Mouse (Mus musculus) testis, adult 10 weeks (tissue): Measurements from ENCODE around the gene Ophn1. TPM values are rescaled to one million over a fixed set of nuclear protein-coding genes. Genes with fewer than 3 reads are reported as not detected.

Experiments
- polyA plus RNA-seq: library from polyadenylated mRNA; stranded (reverse); fragments of 350-450 nt; fragmentation: Illumina TruSeq; extraction: RNeasy Lipid Tissue Mini Kit (QIAGEN cat#74804); gene quantifications from one replicate; pipeline ENCODE4 v1.2.3, GENCODE M21; 2014; ENCODE audit warnings: low read depth, low replicate concordance

The Ophn1 gene
- polyA plus RNA-seq, result 36.6 TPM

GRCm38 (mm10) chrX:98890406-98891116 is at the start of gene Ophn1:
Ophn1 (minus strand) TSS chrX:98891025.

GRCm38 (mm10) chrX:98936101-98936500 is 45.3 kb upstream of the Ophn1 start, which contains the start of gene Yipf6:
Yipf6 (plus strand) TSS chrX:98936316.

Other genes with a start within 250 kb of the Ophn1 start
- 36.1 TPM for gene Yipf6, start 45.3 kb upstream of the Ophn1 start, polyA plus RNA-seq
- 4.3 TPM for gene Stard8, start 112.2 kb upstream of the Ophn1 start, polyA plus RNA-seq
- 1.2 TPM for gene Efnb1, start 245.1 kb upstream of the Ophn1 start, polyA plus RNA-seq